Mouse (Mus musculus): ENCODE measurements around the gene Gipc3. TPM values are rescaled to one million over a fixed set of nuclear protein-coding genes. Genes with fewer than 3 reads are reported as not detected.

The Gipc3 gene
- polyA plus RNA-seq, 1 experiment from 2014 or later = 0.05 TPM

GRCm38 (mm10) chr10:81356991-81357844 lies 14.2 kb upstream of the Gipc3 start, which contains the start of gene Mfsd12:
Gene Mfsd12 (plus strand): TSS chr10:81357491.
- ATAC-seq (ENCODE audit: insufficient number of reproducible peaks, insufficient read depth, low FRiP score, low TSS enrichment, low read depth) = peak; percentile 73
- peak within 1 kb of the TSS; percentile 78 for H3K9ac ChIP-seq (replicated peaks)
- WGBS = 2% methylated on average over 79 of the region's 79 CpGs
- H3K36me3 ChIP-seq = peaks cover 6% of the 10 kb centered on the region; the same call in 1 of the 2 replicates
- no peak within 1 kb of the TSS for H3K27ac ChIP-seq
- peaks cover 18% of the 10 kb centered on the region; the same call in 1 of the 2 replicates for H3K27me3 ChIP-seq
- H3K4me3 ChIP-seq (replicated peaks) = peak within 1 kb of the TSS; percentile 75
- no peaks in the 10 kb centered on the region for H3K9me3 ChIP-seq
- H3K4me2 ChIP-seq = peak within 1 kb of the TSS; percentile 94
- H3K4me1 ChIP-seq (replicated peaks) = peaks cover 42% of the 10 kb centered on the region

GRCm38 (mm10) chr10:81356352-81356990 lies 13.4 kb upstream of the Gipc3 start:
- no peak for ATAC-seq (ENCODE audit: insufficient number of reproducible peaks, insufficient read depth, low FRiP score, low TSS enrichment, low read depth)
- no peaks in the 10 kb centered on the region; the same call in 1 of the 2 replicates for H3K36me3 ChIP-seq
- H3K9me3 ChIP-seq = no peaks in the 10 kb centered on the region
- WGBS = 44% methylated on average over 12 of the region's 12 CpGs
- H3K27me3 ChIP-seq = peaks cover 12% of the 10 kb centered on the region; the same call in 1 of the 2 replicates
- H3K4me2 ChIP-seq = peak overlapping the region; percentile 94
- H3K4me1 ChIP-seq (replicated peaks) = peaks cover 48% of the 10 kb centered on the region
- H3K4me3 ChIP-seq (replicated peaks) = peak overlapping the region; percentile 75; the same call in 1 of the 2 replicates
- 0 out of 2 replicates have a peak overlapping the region, but pooled peaks have one; percentile 12 for H3K9ac ChIP-seq (replicated peaks)
- H3K27ac ChIP-seq = no peak overlapping the region

GRCm38 (mm10) chr10:81355533-81355932 lies 12.5 kb upstream of the Gipc3 start:
- Histone ChIP-seq H3K4me3 (replicated peaks) (no peak overlapping the region), H3K4me1 (replicated peaks) (peaks cover 50% of the 10 kb centered on the region), H3K9me3 (no peaks in the 10 kb centered on the region), H3K4me2 (no peak overlapping the region), H3K36me3 (no peaks in the 10 kb centered on the region), H3K27me3 (peaks cover 12% of the 10 kb centered on the region; the same call in 1 of the 2 replicates), H3K9ac (replicated peaks) (no peak overlapping the region; the same call in 1 of the 2 replicates), H3K27ac (no peak overlapping the region)
- 86% methylated on average over 4 of the region's 4 CpGs for WGBS
- ATAC-seq (ENCODE audit: insufficient number of reproducible peaks, insufficient read depth, low FRiP score, low TSS enrichment, low read depth) = no peak

GRCm38 (mm10) chr10:81354738-81355477 lies 11.8 kb upstream of the Gipc3 start:
- peaks cover 48% of the 10 kb centered on the region for H3K4me1 ChIP-seq (replicated peaks)
- no peak overlapping the region for H3K4me2 ChIP-seq
- WGBS = 67% methylated on average over 9 of the region's 9 CpGs
- no peaks in the 10 kb centered on the region for H3K9me3 ChIP-seq
- no peak overlapping the region for H3K27ac ChIP-seq
- no peaks in the 10 kb centered on the region for H3K36me3 ChIP-seq
- H3K27me3 ChIP-seq = peaks cover 12% of the 10 kb centered on the region; the same call in 1 of the 2 replicates
- no peak for ATAC-seq (ENCODE audit: insufficient number of reproducible peaks, insufficient read depth, low FRiP score, low TSS enrichment, low read depth)
- no peak overlapping the region for H3K4me3 ChIP-seq (replicated peaks)
- H3K9ac ChIP-seq (replicated peaks) = no peak overlapping the region

- peaks cover 48% of the 10 kb centered on the region for H3K4me1 ChIP-seq (replicated peaks)
- 0 out of 2 replicates have a peak, but pooled peaks cover 12% of the 10 kb centered on the region for H3K27me3 ChIP-seq
- H3K4me3 ChIP-seq (replicated peaks) = no peak overlapping the region
- no peak overlapping the region for H3K4me2 ChIP-seq
- peaks cover 19% of the 10 kb centered on the region for H3K36me3 ChIP-seq
- no peak for ATAC-seq (ENCODE audit: insufficient number of reproducible peaks, insufficient read depth, low FRiP score, low TSS enrichment, low read depth)
- no peak overlapping the region for H3K27ac ChIP-seq
- 21% methylated on average over 9 of the region's 9 CpGs for WGBS
- no peak overlapping the region for H3K9ac ChIP-seq (replicated peaks)
- no peaks in the 10 kb centered on the region for H3K9me3 ChIP-seq
Observed at GRCm38 (mm10) chr10:81351678-81352291, 8.7 kb upstream of the Gipc3 start.

GRCm38 (mm10) chr10:81350351-81351063 lies 7.4 kb upstream of the Gipc3 start, which contains the start of gene Hmg20b:
Gene Hmg20b (minus strand): TSS chr10:81350480.
- peak; percentile 90 for ATAC-seq (ENCODE audit: insufficient number of reproducible peaks, insufficient read depth, low FRiP score, low TSS enrichment, low read depth)
- Histone ChIP-seq H3K27ac (peak within 1 kb of the TSS; percentile 81), H3K27me3 (peaks cover 23% of the 10 kb centered on the region), H3K9ac (replicated peaks) (peak within 1 kb of the TSS; percentile 91), H3K4me3 (replicated peaks) (peak within 1 kb of the TSS; percentile 94), H3K4me1 (replicated peaks) (peaks cover 47% of the 10 kb centered on the region), H3K9me3 (no peaks in the 10 kb centered on the region), H3K4me2 (peak within 1 kb of the TSS; percentile 92), H3K36me3 (peaks cover 25% of the 10 kb centered on the region)
- under 1% methylated on average over 54 of the region's 54 CpGs for WGBS

- Histone ChIP-seq H3K9ac (replicated peaks) (peak overlapping the region; percentile 91), H3K36me3 (peaks cover 30% of the 10 kb centered on the region), H3K4me2 (peak overlapping the region; percentile 92), H3K4me3 (replicated peaks) (peak overlapping the region; percentile 94), H3K27me3 (peaks cover 29% of the 10 kb centered on the region), H3K4me1 (replicated peaks) (peaks cover 47% of the 10 kb centered on the region), H3K27ac (peak overlapping the region; percentile 81), H3K9me3 (no peaks in the 10 kb centered on the region)
- ATAC-seq (ENCODE audit: insufficient number of reproducible peaks, insufficient read depth, low FRiP score, low TSS enrichment, low read depth) = peak; percentile 4; the same call in 1 of the 2 replicates
- WGBS = 0% methylated on average over 28 of the region's 29 CpGs
Observed at GRCm38 (mm10) chr10:81349961-81350350, 6.9 kb upstream of the Gipc3 start.

GRCm38 (mm10) chr10:81349146-81349545 lies 6.1 kb upstream of the Gipc3 start:
- Histone ChIP-seq H3K4me2 (peak overlapping the region; percentile 92), H3K4me3 (replicated peaks) (peak overlapping the region; percentile 94), H3K36me3 (peaks cover 30% of the 10 kb centered on the region), H3K9me3 (no peaks in the 10 kb centered on the region), H3K4me1 (replicated peaks) (peaks cover 47% of the 10 kb centered on the region), H3K27ac (peak overlapping the region; percentile 81), H3K27me3 (peaks cover 37% of the 10 kb centered on the region), H3K9ac (replicated peaks) (peak overlapping the region; percentile 91)
- ATAC-seq (ENCODE audit: insufficient number of reproducible peaks, insufficient read depth, low FRiP score, low TSS enrichment, low read depth) = no peak
- 5% methylated on average over 12 of the region's 12 CpGs for WGBS

- H3K9ac ChIP-seq (replicated peaks) = peak overlapping the region; percentile 47; the same call in 1 of the 2 replicates
- 0 out of 2 replicates have a peak overlapping the region, but pooled peaks have one; percentile 35 for H3K27ac ChIP-seq
- WGBS = 5% methylated on average over 55 of the region's 55 CpGs
- H3K9me3 ChIP-seq = no peaks in the 10 kb centered on the region
- H3K36me3 ChIP-seq = peaks cover 30% of the 10 kb centered on the region
- H3K27me3 ChIP-seq = peaks cover 62% of the 10 kb centered on the region
- peak overlapping the region; percentile 58 for H3K4me2 ChIP-seq
- ATAC-seq (ENCODE audit: insufficient number of reproducible peaks, insufficient read depth, low FRiP score, low TSS enrichment, low read depth) = no peak
- peaks cover 49% of the 10 kb centered on the region for H3K4me1 ChIP-seq (replicated peaks)
- H3K4me3 ChIP-seq (replicated peaks) = peak overlapping the region; percentile 28
Observed at GRCm38 (mm10) chr10:81346453-81347067, 3.5 kb upstream of the Gipc3 start.
